Mouse (Mus musculus): ENCODE data around the gene Tcf7l2. TPM values are rescaled to one million over a fixed set of nuclear protein-coding genes. Genes with fewer than 3 reads are reported as not detected.
A peak's percentile ranks its signal among the peaks of the same experiment; 100 is the strongest.

Tcf7l2 gene
- polyA plus RNA-seq, 1 experiment from 2014 or later: 41.7 TPM

GRCm38 (mm10) chr19:55836930-55837687, 95.5 kb downstream of the Tcf7l2 start:
- H3K9ac ChIP-seq (ENCODE audit: low read length): no peak overlapping the region
- no peaks in the 10 kb centered on the region for H3K36me3 ChIP-seq (ENCODE audit: control insufficient read depth, insufficient read depth, low read length)
- DNase-seq (ENCODE audit: low spot score): no peak
- no peaks in the 10 kb centered on the region for H3K27me3 ChIP-seq (ENCODE audit: control insufficient read depth, insufficient read depth, low read length)
- H3K9me3 ChIP-seq (ENCODE audit: control insufficient read depth, low read length): no peaks in the 10 kb centered on the region
- no peak overlapping the region for H3K4me3 ChIP-seq (ENCODE audit: low read depth, low read length)
- no peak overlapping the region for H3K4me2 ChIP-seq (replicated peaks; ENCODE audit: low read depth)
- peak overlapping the region; percentile 79 for H3K27ac ChIP-seq (replicated peaks)
- no peak for TF ChIP-seq EP300 (optimal IDR thresholded peaks at IDR 0.05)
- TF ChIP-seq CTCF (IDR thresholded peaks at IDR 0.05; ENCODE audit: low read depth): no peak
- ATAC-seq (ENCODE audit: low FRiP score, low TSS enrichment): no peak
- 84% methylated on average over 5 of the region's 5 CpGs for WGBS
- peaks cover 9% of the 10 kb centered on the region for H3K4me1 ChIP-seq (replicated peaks; ENCODE audit: control insufficient read depth, insufficient read depth)

- 8% methylated on average over 9 of the region's 9 CpGs for WGBS
- Histone ChIP-seq H3K9ac (ENCODE audit: low read length) (peak overlapping the region; percentile 35), H3K4me2 (replicated peaks; ENCODE audit: low read depth) (peak overlapping the region; percentile 38), H3K4me1 (replicated peaks; ENCODE audit: control insufficient read depth, insufficient read depth) (peaks cover 9% of the 10 kb centered on the region), H3K9me3 (ENCODE audit: control insufficient read depth, low read length) (no peaks in the 10 kb centered on the region), H3K27ac (replicated peaks) (peak overlapping the region; percentile 79), H3K36me3 (ENCODE audit: control insufficient read depth, insufficient read depth, low read length) (no peaks in the 10 kb centered on the region), H3K27me3 (ENCODE audit: control insufficient read depth, insufficient read depth, low read length) (no peaks in the 10 kb centered on the region), H3K4me3 (ENCODE audit: low read depth, low read length) (no peak overlapping the region)
- 0 out of 2 replicates have a peak, but pooled peaks have one; percentile 27 for ATAC-seq (ENCODE audit: low FRiP score, low TSS enrichment)
- TF ChIP-seq EP300 (optimal IDR thresholded peaks at IDR 0.05): no peak
- no peak for TF ChIP-seq CTCF (IDR thresholded peaks at IDR 0.05; ENCODE audit: low read depth)
- DNase-seq (ENCODE audit: low spot score): peak; percentile 42
Observed at GRCm38 (mm10) chr19:55837924-55838323, 96.3 kb downstream of the Tcf7l2 start.

- Histone ChIP-seq H3K4me3 (ENCODE audit: low read depth, low read length) (no peak overlapping the region), H3K27me3 (ENCODE audit: control insufficient read depth, insufficient read depth, low read length) (no peaks in the 10 kb centered on the region), H3K27ac (replicated peaks) (peak overlapping the region; percentile 79), H3K4me2 (replicated peaks; ENCODE audit: low read depth) (peak overlapping the region; percentile 38), H3K9ac (ENCODE audit: low read length) (peak overlapping the region; percentile 35; the same call in 1 of the 2 replicates), H3K36me3 (ENCODE audit: control insufficient read depth, insufficient read depth, low read length) (no peaks in the 10 kb centered on the region), H3K4me1 (replicated peaks; ENCODE audit: control insufficient read depth, insufficient read depth) (peaks cover 9% of the 10 kb centered on the region), H3K9me3 (ENCODE audit: control insufficient read depth, low read length) (no peaks in the 10 kb centered on the region)
- DNase-seq (ENCODE audit: low spot score) (peak; percentile 59), ATAC-seq (ENCODE audit: low FRiP score, low TSS enrichment) (peak; percentile 70)
- TF ChIP-seq EP300 (optimal IDR thresholded peaks at IDR 0.05) (no peak), CTCF (IDR thresholded peaks at IDR 0.05; ENCODE audit: low read depth) (no peak)
- WGBS: 20% methylated on average over 5 of the region's 5 CpGs
Observed at GRCm38 (mm10) chr19:55838389-55839035, 96.9 kb downstream of the Tcf7l2 start.

- H3K36me3 ChIP-seq (ENCODE audit: control insufficient read depth, insufficient read depth, low read length): no peaks in the 10 kb centered on the region
- peak overlapping the region; percentile 38 for H3K4me2 ChIP-seq (replicated peaks; ENCODE audit: low read depth)
- H3K27ac ChIP-seq (replicated peaks): peak overlapping the region; percentile 79
- 26% methylated on average over 10 of the region's 10 CpGs for WGBS
- no peaks in the 10 kb centered on the region for H3K9me3 ChIP-seq (ENCODE audit: control insufficient read depth, low read length)
- peaks cover 9% of the 10 kb centered on the region for H3K4me1 ChIP-seq (replicated peaks; ENCODE audit: control insufficient read depth, insufficient read depth)
- no peak overlapping the region for H3K4me3 ChIP-seq (ENCODE audit: low read depth, low read length)
- TF ChIP-seq CTCF (IDR thresholded peaks at IDR 0.05; ENCODE audit: low read depth): no peak
- no peak for TF ChIP-seq EP300 (optimal IDR thresholded peaks at IDR 0.05)
- ATAC-seq (ENCODE audit: low FRiP score, low TSS enrichment): no peak; the same call in 1 of the 2 replicates
- no peak overlapping the region for H3K9ac ChIP-seq (ENCODE audit: low read length)
- no peaks in the 10 kb centered on the region for H3K27me3 ChIP-seq (ENCODE audit: control insufficient read depth, insufficient read depth, low read length)
- no peak for DNase-seq (ENCODE audit: low spot score)
Observed at GRCm38 (mm10) chr19:55839036-55839555, 97.5 kb downstream of the Tcf7l2 start.

GRCm38 (mm10) chr19:55840499-55841121, 99.0 kb downstream of the Tcf7l2 start:
- Histone ChIP-seq H3K9ac (ENCODE audit: low read length) (no peak overlapping the region), H3K9me3 (ENCODE audit: control insufficient read depth, low read length) (no peaks in the 10 kb centered on the region), H3K36me3 (ENCODE audit: control insufficient read depth, insufficient read depth, low read length) (no peaks in the 10 kb centered on the region), H3K27ac (replicated peaks) (no peak overlapping the region), H3K4me2 (replicated peaks; ENCODE audit: low read depth) (no peak overlapping the region), H3K4me1 (replicated peaks; ENCODE audit: control insufficient read depth, insufficient read depth) (peaks cover 9% of the 10 kb centered on the region), H3K27me3 (ENCODE audit: control insufficient read depth, insufficient read depth, low read length) (no peaks in the 10 kb centered on the region), H3K4me3 (ENCODE audit: low read depth, low read length) (no peak overlapping the region)
- ATAC-seq (ENCODE audit: low FRiP score, low TSS enrichment) (no peak), DNase-seq (ENCODE audit: low spot score) (no peak)
- WGBS: 67% methylated on average over 10 of the region's 10 CpGs
- TF ChIP-seq EP300 (optimal IDR thresholded peaks at IDR 0.05) (no peak), CTCF (IDR thresholded peaks at IDR 0.05; ENCODE audit: low read depth) (no peak)

All from stomach, postnatal 0 days (tissue).